Mouse (Mus musculus) kidney, postnatal 0 days (tissue): ENCODE results near the gene Camk2n2. TPM values are rescaled to one million over a fixed set of nuclear protein-coding genes. Genes with fewer than 3 reads are reported as not detected.
"Not testable (repeated sequence)": the region's sequence is repeated elsewhere in the genome, so short reads cannot be mapped to it uniquely, and the experiment has no call there.

Experiments used
- ATAC-seq: fragments of 200-750 bp; cut with Nextera tagmentation; replicated peaks from 2 replicates; pipeline ENCODE4 v1.8.0; 2017; ENCODE audit warnings: low read depth, moderate number of reproducible peaks, moderate TSS enrichment, moderate library complexity; ENCODE audit not compliant: low FRiP score
- DNase-seq: peaks from one replicate; pipeline ENCODE4 v3.0.0-alpha.2; 2016; ENCODE audit warnings: low spot score
- H3K27ac ChIP-seq: fragments of 300-500 bp; sonication (generic); 2 replicates; pipeline ENCODE4 v1.5.1; 2014; ENCODE audit warnings: mild to moderate bottlenecking
- H3K27me3 ChIP-seq: fragments of 300-500 bp; sonication (generic); 2 replicates; pipeline ENCODE4 v1.6.1; 2014; ENCODE audit warnings: low read length, mixed read lengths; ENCODE audit not compliant: insufficient read depth
- H3K36me3 ChIP-seq: fragments of 300-500 bp; sonication (generic); 2 replicates; pipeline ENCODE4 v1.6.1; 2014; ENCODE audit warnings: low read length, mixed read lengths; ENCODE audit not compliant: insufficient read depth
- H3K4me1 ChIP-seq: fragments of 300-500 bp; sonication (generic); replicated peaks from 2 replicates; pipeline ENCODE4 v1.6.1; 2014; ENCODE audit warnings: antibody characterized with exemption, low read length, mixed read lengths; ENCODE audit not compliant: insufficient read depth
- H3K4me2 ChIP-seq: fragments of 300-500 bp; sonication (generic); 2 replicates; pipeline ENCODE4 v1.6.1; 2014; ENCODE audit warnings: mild to moderate bottlenecking, low read length, moderate library complexity, mixed read lengths
- H3K4me3 ChIP-seq: fragments of 300-500 bp; sonication (generic); replicated peaks from 2 replicates; pipeline ENCODE4 v1.5.1; 2014; ENCODE audit warnings: low read depth, low read length
- H3K9ac ChIP-seq: fragments of 300-500 bp; sonication (generic); 2 replicates; pipeline ENCODE4 v1.6.1; 2014; ENCODE audit warnings: low read depth, low read length
- H3K9me3 ChIP-seq: fragments of 300-500 bp; sonication (generic); replicated peaks from 2 replicates; pipeline ENCODE4 v1.6.1; 2016; ENCODE audit warnings: low read length, inconsistent platforms, mixed read lengths
- CTCF ChIP-seq: IDR thresholded peaks from 2 replicates; pipeline ENCODE4 v1.5.1; 2016; ENCODE audit warnings: antibody characterized with exemption, low read depth, mild to moderate bottlenecking, moderate library complexity
- WGBS: fragments of 180-500 bp; shearing (Covaris S2); extraction: QIAGEN DNeasy Blood & Tissue Kit; methylation state at CpG from one replicate; pipeline ENCODE4 v1.1.7; 2014; 5-methylcytosine and 5-hydroxymethylcytosine counted together
- polyA plus RNA-seq: library from polyadenylated mRNA; unstranded; fragments of >200 nt; fragmentation: Nextera tagmentation; extraction: Ambion mirVana; gene quantifications from 2 replicates; pipeline ENCODE4 v1.2.1, GENCODE M21; 2015

Gene Camk2n2
- 0.72 and 0.79 TPM in 2 replicates for polyA plus RNA-seq

DNA sequence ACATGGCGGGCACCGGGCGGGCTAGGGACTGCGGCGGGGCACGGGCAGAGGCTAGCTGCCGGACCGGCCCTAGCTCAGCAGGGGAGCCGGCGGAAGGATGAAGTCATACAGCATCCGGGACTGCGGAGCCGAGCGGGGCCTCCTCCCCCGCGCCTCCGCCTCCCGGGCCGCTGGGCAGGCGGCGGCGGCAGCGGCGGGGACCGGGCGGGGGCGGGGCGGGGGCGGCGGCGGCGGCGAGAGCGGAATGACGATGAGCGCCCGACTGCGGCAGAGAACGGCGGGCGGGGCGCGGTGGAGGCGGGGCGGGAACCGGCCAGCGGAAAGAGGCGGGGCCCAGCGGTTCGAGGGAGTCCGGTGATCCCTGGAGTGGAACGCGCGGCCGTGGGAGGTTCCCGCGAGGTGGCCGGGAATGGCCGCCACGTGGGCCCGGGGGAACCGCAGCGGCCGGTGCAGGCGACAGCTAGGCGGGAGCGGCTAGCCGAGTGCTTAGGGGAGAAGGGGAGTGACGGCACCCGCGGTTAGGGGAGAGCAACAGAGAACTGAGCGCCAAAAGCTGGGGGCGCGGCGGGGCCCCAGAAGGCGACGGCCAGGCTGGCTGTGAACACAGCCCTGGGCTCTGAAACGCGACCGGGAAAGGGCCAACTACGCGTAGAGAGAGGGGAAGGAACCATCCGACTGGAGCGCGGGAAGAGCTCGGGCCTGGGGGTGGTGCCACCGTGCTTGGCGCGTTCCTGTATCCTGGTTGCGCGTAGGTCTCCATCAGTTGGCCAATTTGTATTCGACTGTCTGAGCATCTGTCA, at the start of gene Camk2n2:
Camk2n2 (minus strand) TSS at position 97 of the 800 bp plus-strand sequence.
- peak; percentile 46 for DNase-seq
- WGBS: under 1% methylated on average over 79 of the region's 92 CpGs
- peak within 1 kb of the TSS; percentile 70 for H3K4me3 ChIP-seq
- 0 out of 2 replicates have a peak, but pooled peaks cover 6% of the 10 kb centered on the region for H3K27me3 ChIP-seq
- peak; percentile 75 for ATAC-seq
- peak within 1 kb of the TSS; percentile 19; the same call in 1 of the 2 replicates for H3K27ac ChIP-seq
- TF ChIP-seq CTCF: no peak
- H3K4me2 ChIP-seq: peak within 1 kb of the TSS; percentile 99
- H3K4me1 ChIP-seq: peaks cover 24% of the 10 kb centered on the region; the same call in 1 of the 2 replicates
- no peaks in the 10 kb centered on the region for H3K9me3 ChIP-seq
- peak within 1 kb of the TSS; percentile 54 for H3K9ac ChIP-seq
- H3K36me3 ChIP-seq: no peaks in the 10 kb centered on the region

DNA sequence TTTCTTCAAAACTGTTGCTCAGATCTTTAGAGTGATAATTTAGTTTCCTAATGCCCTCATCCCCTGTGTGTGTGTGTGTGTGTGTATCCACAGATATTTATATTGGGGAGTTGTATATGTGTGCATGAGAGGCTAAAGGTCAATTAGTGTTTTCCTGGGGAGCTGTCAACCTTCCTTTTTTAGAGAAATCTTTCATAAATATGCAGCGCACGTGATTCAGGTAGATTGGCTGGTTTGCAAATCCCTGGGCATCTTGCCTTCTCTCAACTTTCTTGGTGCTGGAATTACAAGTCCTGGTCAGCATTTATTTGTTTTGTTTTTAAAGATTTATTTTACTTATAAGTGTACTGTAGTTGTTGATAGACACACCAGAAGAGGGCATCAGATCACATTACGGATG, 49.2 kb upstream of the Camk2n2 start:
- DNase-seq: no peak
- Histone ChIP-seq H3K4me2 (no peak overlapping the region), H3K27me3 (no peaks in the 10 kb centered on the region), H3K4me1 (peaks cover 7% of the 10 kb centered on the region; the same call in 1 of the 2 replicates), H3K4me3 (no peak overlapping the region), H3K9me3 (no peaks in the 10 kb centered on the region), H3K27ac (no peak overlapping the region), H3K9ac (no peak overlapping the region), H3K36me3 (peaks cover 9% of the 10 kb centered on the region; the same call in 1 of the 2 replicates)
- ATAC-seq: no peak
- 80% methylated on average over 3 of the region's 3 CpGs for WGBS
- no peak for TF ChIP-seq CTCF

DNA sequence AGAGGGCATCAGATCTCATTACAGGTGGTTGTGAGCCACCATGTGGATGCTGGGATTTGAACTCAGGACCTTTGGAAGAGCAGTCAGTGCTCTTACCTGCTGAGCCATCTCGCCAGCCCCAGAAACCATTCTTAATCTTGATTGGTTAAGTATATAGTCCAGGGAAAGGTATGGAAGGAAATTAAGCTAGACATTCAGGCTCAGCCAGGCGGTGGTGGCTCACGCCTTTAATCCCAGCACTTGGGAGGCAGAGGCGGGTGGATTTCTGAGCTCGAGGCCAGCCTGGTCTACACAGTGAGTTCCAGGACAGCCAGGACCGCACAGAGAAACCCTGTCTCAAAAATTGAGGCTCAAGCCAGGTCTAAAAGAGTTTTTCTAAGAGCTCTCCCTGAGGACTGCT, 46.9 kb upstream of the Camk2n2 start, which contains the start of gene Eif4g1:
Eif4g1 (plus strand) TSS at position 301 of the 400 bp plus-strand sequence.
- not testable (repeated sequence) for H3K36me3 ChIP-seq, H3K27me3 ChIP-seq, ATAC-seq, H3K9me3 ChIP-seq, H3K27ac ChIP-seq, H3K4me3 ChIP-seq, DNase-seq, H3K9ac ChIP-seq, H3K4me2 ChIP-seq, H3K4me1 ChIP-seq
- WGBS: 95% methylated on average over 3 of the region's 6 CpGs

DNA sequence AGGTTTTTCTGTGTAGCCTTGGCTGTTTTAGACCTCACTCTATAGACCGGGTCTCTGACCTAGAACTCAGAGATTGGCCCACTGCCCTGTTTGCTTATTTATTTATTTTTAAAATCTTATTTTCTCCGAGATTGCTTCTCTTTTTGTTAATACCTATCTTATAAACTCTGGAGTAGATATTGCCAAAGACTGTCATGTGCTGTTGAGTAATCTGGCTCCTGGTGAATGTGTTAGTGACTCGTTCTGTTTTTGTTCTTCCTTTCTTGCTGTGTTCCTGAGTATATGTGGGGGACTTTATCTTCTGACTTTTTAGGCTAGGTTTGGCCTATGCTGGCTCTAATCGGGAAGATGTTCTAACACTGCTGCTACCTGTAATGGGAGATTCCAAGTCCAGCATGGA, 36.6 kb upstream of the Camk2n2 start:
- no peaks in the 10 kb centered on the region for H3K27me3 ChIP-seq
- no peak for TF ChIP-seq CTCF
- no peaks in the 10 kb centered on the region for H3K9me3 ChIP-seq
- 89% methylated on average over 4 of the region's 4 CpGs for WGBS
- DNase-seq: no peak
- no peaks in the 10 kb centered on the region for H3K4me1 ChIP-seq
- ATAC-seq: no peak
- H3K4me2 ChIP-seq: no peak overlapping the region
- no peak overlapping the region for H3K4me3 ChIP-seq
- peaks cover 72% of the 10 kb centered on the region for H3K36me3 ChIP-seq
- H3K27ac ChIP-seq: no peak overlapping the region
- no peak overlapping the region for H3K9ac ChIP-seq

DNA sequence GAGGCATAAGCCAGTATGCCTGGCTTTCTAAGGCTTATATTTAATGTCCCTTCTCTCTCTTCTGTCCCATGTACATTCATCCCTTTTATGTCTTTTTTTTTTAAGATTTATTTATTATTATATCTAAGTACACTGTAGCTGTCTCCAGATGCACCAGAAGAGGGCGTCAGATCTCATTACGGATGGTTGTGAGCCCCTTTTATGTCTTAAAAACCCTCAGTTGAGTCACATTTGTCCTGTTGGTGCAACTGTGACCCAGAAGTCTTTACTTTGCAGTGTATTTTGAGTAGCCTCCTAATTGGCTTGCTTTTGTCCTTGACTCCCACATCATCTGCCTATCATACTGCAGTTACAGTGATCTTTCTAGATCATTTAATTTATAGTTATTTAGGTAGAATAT, 32.2 kb upstream of the Camk2n2 start:
- Histone ChIP-seq H3K9ac (no peak overlapping the region), H3K4me2 (no peak overlapping the region; the same call in 1 of the 2 replicates), H3K4me3 (no peak overlapping the region), H3K9me3 (no peaks in the 10 kb centered on the region), H3K4me1 (no peaks in the 10 kb centered on the region), H3K36me3 (peaks cover 37% of the 10 kb centered on the region), H3K27ac (no peak overlapping the region), H3K27me3 (no peaks in the 10 kb centered on the region)
- WGBS: 60% methylated on average over 2 of the region's 2 CpGs
- ATAC-seq (no peak), DNase-seq (no peak)
- 0 out of 2 replicates have a peak, but pooled peaks have one; percentile 12 for TF ChIP-seq CTCF

DNA sequence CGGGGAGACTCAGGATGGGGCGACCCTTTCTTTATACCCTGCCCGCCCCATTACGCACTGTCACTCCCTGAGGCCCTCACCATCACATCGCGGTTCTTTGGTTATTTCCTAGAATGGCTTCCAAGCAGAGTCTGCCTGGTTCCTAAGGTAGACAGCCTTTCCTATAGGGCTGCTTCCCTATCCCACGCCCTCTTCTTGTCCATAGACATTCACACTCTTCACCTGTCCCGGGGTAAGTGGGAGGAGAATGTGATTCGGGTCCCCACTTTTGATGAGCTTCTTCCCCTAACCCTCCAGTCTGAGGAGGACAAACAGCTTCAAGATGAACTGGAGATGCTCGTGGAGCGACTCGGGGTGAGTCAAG, 30.8 kb upstream of the Camk2n2 start:
- Histone ChIP-seq H3K4me1 (no peaks in the 10 kb centered on the region), H3K36me3 (peaks cover 24% of the 10 kb centered on the region), H3K27ac (no peak overlapping the region), H3K4me2 (peak overlapping the region; percentile 64), H3K4me3 (peak overlapping the region; percentile 84), H3K9ac (peak overlapping the region; percentile 87), H3K27me3 (no peaks in the 10 kb centered on the region), H3K9me3 (no peaks in the 10 kb centered on the region)
- no peak for TF ChIP-seq CTCF
- no peak for DNase-seq
- WGBS: 7% methylated on average over 12 of the region's 12 CpGs
- no peak for ATAC-seq
